Mouse (Mus musculus) ES-Bruce4 (cell line): ENCODE measurements at regions not wholly inside any gene's neighbourhood (a gene's known extent, or its start where the extent isn't known, plus 50 kb on each side); places are given as distances from the start of the nearest gene placed in this dataset.

Experiments
- H3K27ac ChIP-seq: 2 replicates; pipeline ENCODE4 v1.5.1; 2012; ENCODE audit warnings: low read length, inconsistent platforms; ENCODE audit not compliant: insufficient read depth
- H3K27me3 ChIP-seq: 2 replicates; pipeline ENCODE4 v1.6.1; 2012; ENCODE audit warnings: mild to moderate bottlenecking, low read length, inconsistent platforms; ENCODE audit not compliant: control insufficient read depth, poor library complexity, insufficient read depth, severe bottlenecking
- H3K36me3 ChIP-seq: 2 replicates; pipeline ENCODE4 v1.6.1; 2012; ENCODE audit warnings: inconsistent platforms, mild to moderate bottlenecking, low read length, moderate library complexity; ENCODE audit not compliant: control insufficient read depth, poor library complexity, insufficient read depth, severe bottlenecking
- H3K4me1 ChIP-seq: one replicate; pipeline ENCODE4 v1.8.1; 2011; ENCODE audit warnings: low read length; ENCODE audit not compliant: control insufficient read depth, insufficient read depth
- H3K4me3 ChIP-seq: 2 replicates; pipeline ENCODE4 v1.5.1; 2011; ENCODE audit warnings: low read depth, mild to moderate bottlenecking, low read length
- H3K9ac ChIP-seq: 2 replicates; pipeline ENCODE4 v1.6.1; 2012; ENCODE audit warnings: low read depth, mild to moderate bottlenecking, inconsistent platforms; ENCODE audit not compliant: poor library complexity, severe bottlenecking
- H3K9me3 ChIP-seq: replicated peaks from 2 replicates; pipeline ENCODE4 v1.6.1; 2012; ENCODE audit warnings: mild to moderate bottlenecking, low read length, inconsistent platforms; ENCODE audit not compliant: control insufficient read depth, poor library complexity, insufficient read depth, severe bottlenecking
- CTCF ChIP-seq: IDR thresholded peaks from one replicate; pipeline ENCODE4 v1.8.1; 2011; ENCODE audit warnings: low read depth, low read length
- EP300 ChIP-seq: IDR thresholded peaks from 2 replicates; pipeline ENCODE4 v1.6.1; 2011; ENCODE audit warnings: low read depth, low read length; ENCODE audit not compliant: insufficient read depth
- POLR2A ChIP-seq: IDR thresholded peaks from one replicate; pipeline ENCODE4 v1.8.1; 2011; ENCODE audit warnings: low read length; ENCODE audit not compliant: insufficient read depth

GRCm38 (mm10) chr12:99097618-99098066 is 177.3 kb downstream of the Ttc8 start:
- H3K9ac ChIP-seq, result no peak overlapping the region
- TF ChIP-seq CTCF (no peak), EP300 (no peak), POLR2A (no peak)
- no peak overlapping the region for H3K27ac ChIP-seq
- H3K4me3 ChIP-seq, result no peak overlapping the region
- no peaks in the 10 kb centered on the region for H3K36me3 ChIP-seq
- H3K9me3 ChIP-seq, result no peaks in the 10 kb centered on the region
- no peaks in the 10 kb centered on the region for H3K27me3 ChIP-seq
- H3K4me1 ChIP-seq, result no peaks in the 10 kb centered on the region

GRCm38 (mm10) chr12:99099881-99100280 is 179.5 kb downstream of the Ttc8 start:
- no peaks in the 10 kb centered on the region for H3K36me3 ChIP-seq
- H3K4me1 ChIP-seq, result no peaks in the 10 kb centered on the region
- H3K27me3 ChIP-seq, result no peaks in the 10 kb centered on the region; the same call in 1 of the 2 replicates
- H3K9ac ChIP-seq, result no peak overlapping the region
- no peak overlapping the region for H3K4me3 ChIP-seq
- H3K9me3 ChIP-seq, result no peaks in the 10 kb centered on the region
- no peak overlapping the region for H3K27ac ChIP-seq
- no peak for TF ChIP-seq POLR2A
- no peak for TF ChIP-seq EP300
- no peak for TF ChIP-seq CTCF

GRCm38 (mm10) chr12:99108616-99109015 is 188.2 kb downstream of the Ttc8 start:
- Histone ChIP-seq H3K9me3 (no peaks in the 10 kb centered on the region), H3K27me3 (no peaks in the 10 kb centered on the region), H3K9ac (no peak overlapping the region), H3K4me1 (no peaks in the 10 kb centered on the region), H3K36me3 (no peaks in the 10 kb centered on the region), H3K4me3 (no peak overlapping the region), H3K27ac (no peak overlapping the region)
- TF ChIP-seq POLR2A (no peak), EP300 (no peak), CTCF (no peak)

GRCm38 (mm10) chr12:99113781-99114180 is 193.4 kb downstream of the Ttc8 start:
- Histone ChIP-seq H3K4me3 (no peak overlapping the region), H3K4me1 (no peaks in the 10 kb centered on the region), H3K9me3 (no peaks in the 10 kb centered on the region), H3K27me3 (no peaks in the 10 kb centered on the region), H3K9ac (no peak overlapping the region), H3K27ac (no peak overlapping the region), H3K36me3 (no peaks in the 10 kb centered on the region)
- TF ChIP-seq EP300 (no peak), CTCF (no peak)

- Histone ChIP-seq H3K9me3 (no peaks in the 10 kb centered on the region), H3K36me3 (no peaks in the 10 kb centered on the region), H3K4me3 (no peak overlapping the region), H3K27ac (no peak overlapping the region), H3K4me1 (no peaks in the 10 kb centered on the region), H3K9ac (no peak overlapping the region), H3K27me3 (no peaks in the 10 kb centered on the region)
- TF ChIP-seq CTCF (no peak), POLR2A (no peak), EP300 (no peak)
Observed at GRCm38 (mm10) chr12:99116491-99116890, 196.1 kb downstream of the Ttc8 start.

GRCm38 (mm10) chr12:99118381-99119115 is 198.2 kb downstream of the Ttc8 start:
- no peaks in the 10 kb centered on the region for H3K36me3 ChIP-seq
- no peaks in the 10 kb centered on the region for H3K4me1 ChIP-seq
- no peak for TF ChIP-seq POLR2A
- no peak for TF ChIP-seq EP300
- no peak for TF ChIP-seq CTCF
- H3K27me3 ChIP-seq, result no peaks in the 10 kb centered on the region
- no peak overlapping the region for H3K27ac ChIP-seq
- H3K4me3 ChIP-seq, result no peak overlapping the region
- no peaks in the 10 kb centered on the region for H3K9me3 ChIP-seq
- H3K9ac ChIP-seq, result no peak overlapping the region
